Mouse (Mus musculus) spleen, adult 2 months (tissue): ENCODE data around the gene Serpinb6b.

Experiments used
- CTCF ChIP-seq: fragments of 200-500 bp; IDR thresholded peaks from 2 replicates; pipeline ENCODE4 v1.5.1; 2011; ENCODE audit warnings: mild to moderate bottlenecking, inconsistent platforms; ENCODE audit not compliant: insufficient read depth, insufficient read length, insufficient replicate concordance; ENCODE audit errors: extremely low read depth
- POLR2A ChIP-seq: fragments of 200-500 bp; IDR thresholded peaks from 2 replicates; pipeline ENCODE4 v1.6.1; 2011; ENCODE audit warnings: low read depth, low read length, inconsistent platforms

- no peak for TF ChIP-seq POLR2A
- no peak for TF ChIP-seq CTCF
These were observed 30.0 kb downstream of the Serpinb6b start for GRCm38 (mm10) chr13:32995051-32995450.
